Mouse (Mus musculus) thymus, postnatal 0 days (tissue): Measurements from ENCODE around the gene Dcxr. TPM values are rescaled to one million over a fixed set of nuclear protein-coding genes. Genes with fewer than 3 reads are reported as not detected.
"Not testable (repeated sequence)": the region's sequence is repeated elsewhere in the genome, so short reads cannot be mapped to it uniquely, and the experiment has no call there.

Experiments
- DNase-seq: peaks from one replicate; pipeline ENCODE4 v3.0.0-alpha.2; 2015; ENCODE audit warnings: low spot score
- polyA plus RNA-seq: library from polyadenylated mRNA; unstranded; fragments of >200 nt; fragmentation: Nextera tagmentation; extraction: Ambion mirVana; gene quantifications from 2 replicates; pipeline ENCODE4 v1.2.1, GENCODE M21; 2015

The Dcxr gene
- 78.7 and 80.4 TPM in 2 replicates for polyA plus RNA-seq

DNA sequence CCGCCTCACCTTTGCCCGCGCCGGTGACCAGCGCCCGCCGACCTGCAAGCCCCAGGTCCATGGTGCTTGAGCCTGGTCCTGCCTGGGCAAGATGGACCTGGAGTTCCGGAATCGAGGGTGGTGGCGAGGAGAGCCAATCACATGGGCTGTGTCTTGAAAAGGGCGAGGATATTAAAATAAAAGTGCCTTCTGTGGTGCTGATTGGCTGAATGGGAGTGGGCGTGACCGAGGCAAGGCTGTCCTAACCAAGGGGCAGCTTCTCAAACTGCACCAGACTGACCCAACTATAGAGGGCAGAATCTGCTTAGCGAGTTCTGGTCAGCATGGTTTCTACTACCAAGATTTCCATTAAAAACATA is at the start of gene Dcxr:
Gene Dcxr, minus strand, starts transcription at position 113 of the 359 bp plus-strand sequence.
- peak; percentile 21 for DNase-seq

DNA sequence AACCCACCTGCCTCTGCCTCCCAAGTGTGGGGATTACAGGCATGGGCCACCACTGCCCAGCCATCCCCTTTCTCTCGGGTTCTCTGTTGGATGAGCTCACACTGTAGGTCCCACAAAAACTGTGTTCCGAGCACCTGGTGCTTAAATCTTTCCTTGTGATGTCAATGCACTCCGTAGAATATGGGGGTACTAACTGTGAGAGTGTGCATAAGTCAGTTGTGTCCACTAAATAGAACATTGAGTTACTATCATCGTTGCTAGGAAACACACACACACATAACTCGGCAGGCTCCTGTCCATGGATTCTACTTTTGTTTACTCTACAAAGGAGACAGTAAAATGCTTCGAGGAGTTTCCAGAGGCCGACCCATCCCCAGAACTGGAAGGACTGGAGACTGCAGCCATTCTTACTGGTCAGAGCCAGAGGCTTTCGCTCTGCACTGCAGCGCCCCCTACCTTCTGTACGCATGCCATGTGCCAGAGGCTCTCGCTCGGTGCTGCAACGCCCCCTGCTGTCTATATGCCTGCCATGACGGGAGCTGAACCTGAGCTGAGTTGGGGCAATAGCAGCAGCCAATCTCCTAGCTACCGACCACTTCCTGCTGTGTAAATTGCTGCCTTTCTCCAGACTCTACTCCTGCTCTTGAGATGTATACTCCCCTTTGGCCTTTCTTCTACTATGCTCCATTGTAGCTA is 48.8 kb upstream of the Dcxr start:
- DNase-seq, result peak; percentile 94

DNA sequence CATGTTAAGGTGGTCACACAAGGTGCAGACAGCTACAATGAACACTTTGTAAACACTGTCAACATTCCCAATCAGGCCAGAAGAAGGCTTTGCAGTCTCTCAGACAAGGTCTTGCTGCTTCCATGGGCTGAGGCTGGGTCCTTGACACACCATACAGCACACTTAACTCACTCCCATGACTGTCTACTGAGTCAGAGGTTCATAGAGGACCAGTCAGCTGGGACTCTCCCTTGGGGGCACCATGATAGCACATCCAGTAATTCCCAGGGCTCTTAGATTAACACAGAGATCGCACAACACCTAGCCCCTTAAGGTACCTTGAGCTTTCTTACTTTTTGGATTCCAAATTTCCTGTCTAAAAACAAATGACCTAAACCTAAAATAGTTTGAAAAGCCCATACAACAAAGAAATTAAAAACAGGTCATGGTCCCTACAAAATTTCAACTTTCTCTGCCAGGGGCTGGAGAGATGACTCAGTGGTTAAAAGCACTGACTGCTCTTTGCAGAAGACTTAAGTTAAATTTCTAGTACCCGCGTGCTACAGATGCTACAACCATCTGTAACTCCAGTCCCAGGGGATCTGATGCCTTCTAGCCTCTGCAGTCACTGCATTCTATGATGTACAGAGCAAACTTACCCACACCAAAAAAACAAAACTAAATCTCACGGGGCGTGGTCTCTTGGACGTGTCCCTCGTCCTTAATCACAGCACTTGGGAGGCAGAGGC is 46.5 kb upstream of the Dcxr start:
- no peak for DNase-seq

DNA sequence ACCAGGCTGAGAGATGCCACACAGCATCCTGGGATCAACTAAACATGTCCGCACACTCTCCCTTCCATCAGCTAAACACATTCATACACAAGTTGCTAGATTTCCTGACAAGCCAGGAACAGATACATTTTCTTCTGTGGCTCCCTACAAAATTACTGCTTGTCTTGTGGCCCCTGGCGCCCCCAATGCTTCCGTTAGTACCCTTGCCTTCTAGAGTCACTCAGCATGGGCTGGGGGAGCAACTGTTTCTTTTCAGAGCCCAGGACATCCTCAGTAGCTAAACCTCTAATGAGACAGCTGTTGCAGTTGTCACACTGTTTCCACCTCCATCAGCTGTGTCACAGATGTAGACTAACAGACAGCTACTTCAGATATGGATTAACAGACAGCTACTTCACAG is 45.7 kb upstream of the Dcxr start:
- DNase-seq, result no peak

DNA sequence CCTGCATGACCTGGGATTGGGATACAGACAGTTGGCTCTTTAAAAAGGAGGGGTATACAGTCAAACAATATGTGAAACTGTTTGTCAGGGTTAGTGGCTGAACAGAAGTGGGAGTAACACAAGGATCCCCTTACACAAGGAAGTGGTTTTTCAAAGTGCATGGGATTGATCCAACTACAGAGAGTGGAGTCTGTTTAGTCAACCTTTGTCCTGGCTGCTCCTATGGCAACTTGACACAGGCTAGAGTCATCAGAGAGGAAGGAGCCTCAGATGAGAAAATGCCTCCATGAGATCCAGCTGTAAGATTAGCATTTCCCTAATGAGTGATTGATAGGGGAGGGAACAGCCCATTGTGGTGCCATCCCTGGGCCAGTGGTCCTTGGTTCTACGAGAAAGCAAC is 41.1 kb upstream of the Dcxr start:
- DNase-seq, result no peak

DNA sequence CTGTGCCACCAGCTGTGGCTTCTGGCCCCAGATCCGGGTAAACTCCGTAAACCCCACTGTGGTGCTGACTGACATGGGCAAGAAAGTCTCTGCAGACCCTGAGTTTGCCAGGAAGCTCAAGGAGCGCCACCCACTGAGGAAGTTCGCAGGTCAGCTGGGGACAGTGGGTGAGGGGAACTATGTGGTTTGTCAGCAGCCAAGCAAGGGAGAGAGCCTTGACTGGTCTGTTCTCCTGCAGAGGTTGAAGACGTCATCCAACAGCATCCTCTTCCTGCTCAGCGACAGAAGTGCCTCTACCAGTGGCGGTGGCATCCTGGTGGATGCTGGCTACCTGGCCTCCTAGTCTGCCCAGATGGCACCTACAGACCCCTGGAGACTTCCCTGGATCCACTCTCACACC is 39.9 kb upstream of the Dcxr start:
- DNase-seq, result not testable (repeated sequence)

DNA sequence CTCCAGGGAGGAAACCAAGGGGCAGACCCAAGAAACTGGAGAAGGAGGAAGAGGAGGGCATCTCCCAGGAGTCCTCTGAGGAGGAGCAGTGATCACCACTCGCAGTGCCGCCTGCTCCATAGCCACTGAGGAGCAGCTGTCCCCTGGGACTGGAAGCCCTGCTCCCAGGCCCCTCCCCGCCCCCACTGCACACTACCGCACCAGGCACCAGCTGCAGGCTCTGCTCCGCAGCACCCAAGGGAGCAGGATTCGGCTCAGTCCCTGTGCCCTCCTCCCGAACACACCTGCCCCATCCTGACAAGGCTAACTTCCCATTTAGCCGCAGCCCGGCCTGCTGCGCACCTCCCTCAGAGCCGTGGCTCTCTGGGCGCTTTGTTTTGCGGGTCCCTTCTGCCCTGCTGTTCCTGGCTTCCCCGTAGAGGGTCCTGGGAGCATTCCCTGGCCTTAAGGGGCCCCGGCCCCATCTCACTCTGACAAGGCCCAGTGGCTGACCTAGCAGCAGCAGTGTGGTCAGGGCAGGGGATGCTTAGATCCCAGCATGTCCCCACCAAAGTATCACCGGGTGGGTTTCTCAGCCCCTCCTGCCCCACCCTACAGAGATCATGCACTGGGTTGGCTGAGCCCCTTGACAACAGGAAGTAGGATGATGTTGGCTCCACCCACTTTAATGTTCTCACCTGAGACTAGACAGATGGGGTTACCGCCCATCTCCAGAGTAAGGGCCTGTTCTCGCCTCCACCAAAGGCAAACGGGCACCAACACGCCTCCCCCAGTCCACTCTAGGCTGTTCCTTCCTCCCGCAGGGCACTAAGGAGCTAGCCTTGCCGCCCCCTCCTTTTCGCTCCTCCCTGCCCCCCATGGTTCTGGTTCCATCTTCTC is 36.3 kb upstream of the Dcxr start:
- not testable (repeated sequence) for DNase-seq

DNA sequence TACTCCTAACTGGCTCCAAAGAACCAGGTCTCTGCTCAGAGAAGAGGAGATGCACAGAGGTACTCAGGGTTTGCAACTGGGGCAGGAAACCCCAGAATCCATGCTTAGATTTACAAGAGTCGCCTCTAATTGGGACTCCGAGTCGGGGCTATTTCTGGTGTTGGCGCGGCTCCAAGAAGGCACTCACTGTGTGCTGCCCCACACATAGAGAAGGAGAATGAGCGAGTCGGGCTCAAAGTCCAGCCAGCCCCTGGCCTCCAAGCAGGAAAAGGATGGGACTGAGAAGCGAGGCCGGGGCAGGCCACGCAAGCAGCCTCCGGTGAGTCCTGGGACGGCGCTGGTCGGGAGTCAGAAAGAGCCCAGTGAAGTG is 35.6 kb upstream of the Dcxr start, which contains the start of gene Hmga1b:
Gene Hmga1b, plus strand, starts transcription at position 123 of the 370 bp plus-strand sequence.
- not testable (repeated sequence) for DNase-seq

DNA sequence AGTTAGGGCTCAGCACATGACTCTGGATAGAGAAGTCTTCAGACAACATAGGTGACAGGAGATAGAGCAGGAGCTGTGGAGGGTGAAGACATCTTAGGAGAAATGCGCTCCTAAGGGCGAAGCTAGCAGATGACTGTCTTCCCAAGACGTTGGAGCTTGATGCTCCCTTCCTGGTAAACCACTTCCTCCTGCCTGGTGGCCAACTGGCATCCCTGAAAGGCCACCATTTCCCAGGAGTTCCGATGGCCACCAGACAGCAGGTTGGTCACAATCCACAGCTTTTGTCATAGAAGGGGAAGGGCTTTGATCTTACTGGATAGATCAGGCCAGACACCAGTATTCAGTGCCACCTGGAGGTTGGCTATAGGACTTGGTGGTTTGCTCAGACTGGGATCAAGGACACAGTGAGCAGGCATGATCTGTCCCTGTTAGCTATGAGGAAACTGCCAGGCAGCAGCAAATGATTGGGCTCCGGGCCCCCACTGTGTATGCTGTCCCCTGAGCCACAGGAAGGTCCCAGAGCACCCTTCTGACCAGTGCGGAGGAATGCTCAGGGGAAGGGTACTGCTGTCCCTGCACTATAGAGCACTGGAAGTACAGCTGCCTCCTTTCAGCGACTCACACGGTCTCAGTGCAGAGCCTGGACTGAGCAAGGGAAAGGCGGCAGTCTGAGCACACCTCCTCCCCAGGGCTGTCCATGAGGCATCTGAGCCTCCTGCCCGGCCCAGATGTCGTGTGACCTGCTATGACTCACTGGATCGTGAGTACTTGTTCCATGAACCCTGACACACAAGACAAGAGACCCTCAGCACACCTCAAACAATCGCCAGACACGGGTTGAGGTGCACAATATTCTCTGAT is 35.0 kb upstream of the Dcxr start:
- DNase-seq, result no peak

DNA sequence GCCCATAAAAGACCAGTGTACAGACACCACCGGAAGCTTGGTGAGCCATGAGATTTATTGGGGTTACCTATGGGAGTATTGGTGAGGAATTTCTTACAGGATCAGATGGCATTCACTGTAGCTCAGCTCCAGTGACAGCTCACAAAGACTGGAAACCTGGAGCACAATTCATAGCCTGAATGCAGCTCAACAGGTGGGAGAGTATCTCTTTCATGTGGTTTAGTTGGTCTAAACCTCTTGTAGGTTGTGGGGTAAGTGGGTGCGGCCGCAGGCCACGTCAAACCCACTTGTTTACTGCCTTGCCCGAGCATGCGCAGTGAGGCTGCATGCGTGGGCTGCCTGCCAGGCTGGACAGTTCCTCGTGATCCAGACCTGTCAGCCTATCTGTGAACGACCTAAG is 33.2 kb upstream of the Dcxr start:
- no peak for DNase-seq

DNA sequence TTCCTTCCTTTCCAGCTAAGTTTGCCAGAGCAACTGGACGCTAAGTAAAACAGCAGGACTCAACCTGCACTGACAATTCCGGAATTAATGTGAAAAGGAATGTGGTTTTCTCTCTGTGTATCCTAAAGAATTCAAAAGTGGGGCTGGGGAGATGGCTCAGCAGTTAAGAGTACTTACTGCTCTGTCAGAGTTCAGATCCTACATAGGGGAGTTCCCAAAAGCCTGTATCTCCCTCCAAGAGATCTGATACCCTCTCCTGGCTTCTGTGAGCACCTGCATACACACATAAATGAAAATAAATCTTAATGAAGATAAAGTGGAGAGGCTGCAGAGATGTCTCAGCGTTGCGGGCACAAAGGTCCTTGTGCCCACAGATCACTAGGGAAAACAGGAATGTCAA is 24.5 kb upstream of the Dcxr start:
- no peak for DNase-seq

DNA sequence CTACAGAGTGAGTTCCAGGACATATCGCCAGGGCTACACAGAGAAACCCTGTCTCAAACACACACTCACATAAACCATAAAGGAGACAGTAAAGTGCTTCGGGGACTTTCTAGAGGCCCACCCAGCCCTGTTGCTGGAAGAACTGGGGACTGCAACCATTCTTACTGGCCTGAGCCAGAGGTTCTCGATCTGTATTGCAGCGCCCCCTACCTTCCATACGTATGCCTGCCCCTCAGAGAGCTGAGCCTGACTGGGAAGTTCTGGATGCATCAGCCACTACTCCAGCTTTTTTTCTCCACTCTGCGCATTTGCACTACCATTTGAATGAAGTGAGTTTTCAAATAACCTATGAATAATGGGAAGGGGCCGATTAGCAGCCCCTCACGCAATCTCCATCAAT is 22.3 kb upstream of the Dcxr start:
- DNase-seq, result peak; percentile 51

DNA sequence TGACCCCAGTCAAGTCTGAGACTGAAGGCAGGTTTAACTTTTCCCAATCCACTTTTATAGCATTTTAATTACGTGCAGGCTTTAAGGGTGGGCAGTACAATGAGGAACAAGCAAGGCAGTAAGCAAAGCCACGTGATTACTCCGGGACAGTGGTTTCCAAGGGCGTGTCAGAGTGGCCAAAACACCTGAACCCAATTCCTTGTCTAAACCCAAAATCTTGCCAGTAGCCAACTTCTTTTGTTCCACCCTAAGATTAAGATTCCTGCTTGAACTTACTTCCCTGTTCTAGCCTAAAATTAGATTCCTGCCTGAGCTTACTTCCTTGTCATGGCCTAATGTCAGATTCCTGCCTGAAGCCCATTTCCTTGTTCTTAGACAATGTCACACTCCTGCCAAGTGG is 20.9 kb upstream of the Dcxr start:
- DNase-seq, result no peak

DNA sequence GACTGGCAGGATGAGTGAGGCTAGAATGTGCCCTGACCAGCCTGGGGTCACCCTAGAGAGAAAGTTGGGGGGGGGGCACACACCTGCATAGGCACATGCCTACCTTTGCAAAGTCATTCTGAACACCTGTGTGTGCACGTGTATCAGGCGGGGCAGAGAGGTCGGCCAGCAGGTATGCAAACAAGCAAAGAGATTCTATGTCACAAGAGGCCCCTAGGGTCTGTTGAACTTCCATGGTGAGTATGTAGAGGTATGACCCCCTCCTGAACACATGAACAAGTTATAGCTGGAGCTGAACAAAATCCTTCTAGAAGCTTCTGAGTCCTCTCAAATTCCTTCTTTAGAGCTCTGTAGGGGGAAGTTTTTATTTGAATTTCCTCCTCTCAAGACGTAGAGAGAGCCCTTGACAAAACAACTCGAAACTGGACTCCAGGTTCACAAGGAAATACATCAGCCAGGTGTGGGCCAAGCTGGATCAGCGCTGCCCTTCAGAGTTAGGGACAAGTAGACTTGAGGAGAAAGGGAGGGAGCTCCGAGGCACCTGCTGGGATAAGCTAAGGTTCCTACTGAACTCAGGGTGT is 17.1 kb upstream of the Dcxr start:
- no peak for DNase-seq

DNA sequence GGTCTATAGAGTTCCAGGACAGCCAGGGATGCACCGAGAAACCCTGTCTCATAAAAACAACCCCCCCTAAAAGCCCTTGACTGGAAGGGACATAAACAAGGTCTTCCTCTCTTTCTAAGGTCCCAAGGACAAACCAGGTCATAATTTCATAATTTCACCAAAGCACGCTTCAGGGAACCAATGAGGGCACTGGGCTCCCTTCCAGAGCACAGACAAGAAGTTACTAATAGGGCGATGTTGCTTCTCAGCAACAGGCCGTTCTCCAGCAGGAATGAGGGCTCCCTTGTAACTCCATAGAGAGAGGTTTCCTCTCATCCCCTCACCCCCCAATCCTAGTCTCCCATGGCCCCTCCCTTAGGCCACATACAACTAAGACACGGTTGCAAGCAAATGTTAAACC is 13.9 kb upstream of the Dcxr start:
- no peak for DNase-seq

DNA sequence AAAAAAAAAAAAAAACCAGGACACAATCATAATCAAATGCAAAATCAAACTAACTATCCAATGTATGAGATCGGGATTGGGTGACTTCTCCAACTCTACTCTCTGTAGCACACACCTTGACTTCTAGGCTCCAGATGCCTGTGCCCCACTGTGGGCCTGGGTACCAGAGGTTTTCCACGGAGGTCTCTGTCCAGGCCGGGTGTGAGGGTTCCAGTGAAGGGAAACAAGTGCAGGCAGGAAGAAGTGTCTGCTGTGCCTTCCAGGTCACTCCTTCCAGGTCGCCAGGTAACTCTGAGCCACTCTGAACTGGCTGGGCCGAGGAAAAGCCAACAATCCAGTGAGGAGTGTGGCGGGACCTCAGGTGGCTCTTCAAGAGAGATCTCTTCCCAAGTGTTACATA is 9.3 kb upstream of the Dcxr start:
- DNase-seq, result no peak

DNA sequence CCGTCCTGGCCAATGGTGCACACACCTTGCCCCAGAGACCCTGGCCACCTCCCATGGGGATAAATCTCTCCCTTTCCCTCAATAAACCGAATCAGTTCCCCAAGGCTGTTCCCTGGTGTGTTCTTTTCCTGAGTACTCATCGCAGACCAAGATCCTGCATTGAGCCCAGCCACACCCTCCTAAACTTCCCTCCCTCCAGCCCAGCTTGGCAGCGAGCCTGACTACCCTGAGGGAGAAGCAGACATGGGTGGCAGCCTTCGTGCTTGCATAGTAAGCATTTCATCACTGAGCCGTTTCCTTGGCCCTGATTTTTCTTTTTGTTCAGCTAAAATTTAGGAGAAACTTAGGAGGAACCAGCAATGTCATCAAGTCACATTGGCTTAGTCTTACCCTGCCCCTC is 6.4 kb upstream of the Dcxr start:
- DNase-seq, result no peak

DNA sequence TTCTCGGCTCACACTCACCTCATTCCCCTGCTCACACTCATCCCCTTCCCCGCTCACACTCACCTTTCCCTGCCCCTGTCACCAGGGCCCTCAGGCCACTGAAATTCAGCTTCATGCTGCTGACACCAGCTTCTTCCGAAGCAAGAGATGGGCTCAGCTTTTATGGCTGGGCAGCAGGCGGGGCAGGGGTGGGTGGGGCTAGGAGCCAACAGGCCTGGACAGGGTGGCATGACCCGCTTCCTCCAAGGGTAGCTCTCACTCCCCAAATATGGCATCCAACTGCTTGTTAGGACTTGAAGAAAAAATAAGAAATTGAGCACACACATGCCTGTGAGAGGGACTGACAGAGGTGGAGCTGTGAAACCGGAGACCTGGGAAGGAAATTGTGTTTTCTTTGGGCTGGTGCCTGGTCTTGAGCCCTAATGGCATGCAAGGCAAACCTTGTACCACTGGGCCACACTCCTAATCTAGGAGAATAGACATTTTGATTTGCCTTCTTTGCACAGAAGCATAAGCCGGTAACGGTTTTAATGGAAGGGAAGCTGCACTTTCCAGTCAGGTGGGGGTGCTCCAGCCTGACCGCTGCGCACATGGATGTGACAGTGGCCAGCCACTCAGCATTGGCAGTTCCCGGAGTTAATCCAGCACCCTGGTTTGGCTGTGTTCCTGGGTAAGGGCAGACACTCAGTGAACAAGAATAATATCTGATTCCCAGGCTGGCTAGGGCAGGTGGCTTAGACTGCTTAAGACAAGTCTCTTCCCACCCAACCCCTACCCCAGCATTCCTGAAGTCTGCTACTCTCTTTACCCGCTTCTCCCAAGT is 5.0 kb upstream of the Dcxr start, which contains the start of gene Cbr2:
Gene Cbr2, minus strand, starts transcription at position 257 of the 823 bp plus-strand sequence.
- no peak for DNase-seq

DNA sequence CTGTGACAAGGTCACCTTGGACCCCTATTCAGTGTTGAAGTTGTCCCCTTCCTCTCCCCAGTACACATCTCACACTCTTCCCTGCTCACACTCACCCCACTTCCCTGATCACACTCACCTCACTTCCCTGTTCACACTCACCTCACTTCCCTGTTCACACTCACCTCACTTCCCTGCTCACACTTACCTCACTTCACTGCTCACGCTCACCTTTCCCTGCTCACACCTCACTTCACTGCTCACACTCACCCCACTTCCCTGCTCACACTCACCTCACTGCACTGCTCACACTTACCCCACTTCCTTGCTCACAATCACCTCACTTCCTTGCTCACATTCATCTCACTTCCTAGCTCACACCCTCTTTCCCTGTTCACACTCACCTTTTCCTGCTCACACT is 4.3 kb upstream of the Dcxr start:
- no peak for DNase-seq
